Mouse (Mus musculus) forebrain, embryonic 15.5 days (tissue): Measurements from ENCODE around the gene Cdc42ep5. TPM values are rescaled to one million over a fixed set of nuclear protein-coding genes. Genes with fewer than 3 reads are reported as not detected.
A peak's percentile ranks its signal among the peaks of the same experiment; 100 is the strongest.

Source experiments
- ATAC-seq: fragments of 200-750 bp; cut with Nextera tagmentation; replicated peaks from 2 replicates; pipeline ENCODE4 v1.8.0; 2017; ENCODE audit warnings: mild to moderate bottlenecking, moderate TSS enrichment, moderate library complexity
- H3K27ac ChIP-seq: fragments of 300-500 bp; sonication (generic); replicated peaks from 2 replicates; pipeline ENCODE4 v1.5.1; 2015; ENCODE audit warnings: mild to moderate bottlenecking, inconsistent platforms
- H3K27me3 ChIP-seq: fragments of 300-500 bp; sonication (generic); 2 replicates; pipeline ENCODE4 v1.6.1; 2015; ENCODE audit warnings: inconsistent platforms
- H3K36me3 ChIP-seq: fragments of 300-500 bp; sonication (generic); 2 replicates; pipeline ENCODE4 v1.6.1; 2015; ENCODE audit warnings: mild to moderate bottlenecking, inconsistent platforms
- H3K4me1 ChIP-seq: fragments of 300-500 bp; sonication (generic); 2 replicates; pipeline ENCODE4 v1.6.1; 2015; ENCODE audit warnings: inconsistent platforms
- H3K4me2 ChIP-seq: fragments of 300-500 bp; sonication (generic); replicated peaks from 2 replicates; pipeline ENCODE4 v1.6.1; 2015; ENCODE audit warnings: mild to moderate bottlenecking, inconsistent platforms
- H3K4me3 ChIP-seq: fragments of 300-500 bp; sonication (generic); 2 replicates; pipeline ENCODE4 v1.5.1; 2015; ENCODE audit warnings: mild to moderate bottlenecking, inconsistent platforms
- H3K9ac ChIP-seq: fragments of 300-500 bp; sonication (generic); replicated peaks from 2 replicates; pipeline ENCODE4 v1.6.1; 2015; ENCODE audit warnings: mild to moderate bottlenecking, inconsistent platforms
- H3K9me3 ChIP-seq: fragments of 300-500 bp; sonication (generic); 2 replicates; pipeline ENCODE4 v1.6.1; 2016; ENCODE audit warnings: inconsistent platforms
- WGBS: fragments of 180-500 bp; shearing (Covaris S2); methylation state at CpG from one replicate; pipeline ENCODE4 v1.1.7; 2015; ENCODE audit warnings: mixed read lengths; 5-methylcytosine and 5-hydroxymethylcytosine counted together
- polyA plus RNA-seq: library from polyadenylated mRNA; unstranded; fragments of >200 nt; fragmentation: Nextera tagmentation; extraction: Ambion mirVana; gene quantifications from 2 replicates; pipeline ENCODE4 v1.2.1, GENCODE M21; 2015

The Cdc42ep5 gene
- polyA plus RNA-seq, 1 experiment from 2014 or later: 4.1 TPM

DNA sequence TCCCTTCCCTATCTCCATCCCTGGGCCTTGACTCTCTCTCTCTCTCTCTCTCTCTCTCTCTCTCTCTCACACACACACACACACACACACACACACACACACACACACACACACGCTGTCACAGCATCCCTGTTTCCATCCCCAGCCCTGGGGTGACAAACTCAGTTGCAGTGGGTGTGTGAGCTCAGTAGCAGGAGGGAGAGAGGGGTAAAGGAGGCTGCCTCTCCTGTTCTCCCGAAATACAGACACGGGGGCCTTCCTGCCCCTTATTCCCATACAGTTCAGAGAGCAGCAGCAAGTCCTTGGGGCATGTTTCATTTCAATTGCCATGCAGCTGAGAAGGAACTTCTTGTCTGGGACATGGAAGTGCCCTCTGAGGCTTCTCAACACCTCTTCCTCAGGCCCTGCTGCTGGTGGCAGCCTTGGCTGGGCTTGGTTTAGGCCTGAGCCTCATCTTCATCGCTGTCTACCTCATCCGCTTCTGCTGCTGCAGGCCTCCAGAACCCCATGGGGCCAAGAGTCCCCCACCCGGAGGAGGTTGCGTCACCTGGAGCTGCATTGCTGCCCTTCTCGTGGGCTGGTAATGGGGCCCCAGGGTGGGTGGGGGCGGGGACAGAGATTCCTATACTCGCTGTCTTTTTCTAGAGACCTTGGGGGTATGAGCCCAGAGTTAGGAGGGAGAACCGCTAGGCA lies 42.4 kb downstream of the Cdc42ep5 start:
- H3K27me3 ChIP-seq: no peaks in the 10 kb centered on the region
- ATAC-seq: no peak
- no peaks in the 10 kb centered on the region for H3K9me3 ChIP-seq
- WGBS: 21% methylated on average over 11 of the region's 11 CpGs
- H3K4me1 ChIP-seq: peaks cover 68% of the 10 kb centered on the region
- H3K27ac ChIP-seq: peak overlapping the region; percentile 91
- H3K9ac ChIP-seq: peak overlapping the region; percentile 31
- H3K4me3 ChIP-seq: peak overlapping the region; percentile 76
- no peaks in the 10 kb centered on the region for H3K36me3 ChIP-seq
- peak overlapping the region; percentile 59 for H3K4me2 ChIP-seq

DNA sequence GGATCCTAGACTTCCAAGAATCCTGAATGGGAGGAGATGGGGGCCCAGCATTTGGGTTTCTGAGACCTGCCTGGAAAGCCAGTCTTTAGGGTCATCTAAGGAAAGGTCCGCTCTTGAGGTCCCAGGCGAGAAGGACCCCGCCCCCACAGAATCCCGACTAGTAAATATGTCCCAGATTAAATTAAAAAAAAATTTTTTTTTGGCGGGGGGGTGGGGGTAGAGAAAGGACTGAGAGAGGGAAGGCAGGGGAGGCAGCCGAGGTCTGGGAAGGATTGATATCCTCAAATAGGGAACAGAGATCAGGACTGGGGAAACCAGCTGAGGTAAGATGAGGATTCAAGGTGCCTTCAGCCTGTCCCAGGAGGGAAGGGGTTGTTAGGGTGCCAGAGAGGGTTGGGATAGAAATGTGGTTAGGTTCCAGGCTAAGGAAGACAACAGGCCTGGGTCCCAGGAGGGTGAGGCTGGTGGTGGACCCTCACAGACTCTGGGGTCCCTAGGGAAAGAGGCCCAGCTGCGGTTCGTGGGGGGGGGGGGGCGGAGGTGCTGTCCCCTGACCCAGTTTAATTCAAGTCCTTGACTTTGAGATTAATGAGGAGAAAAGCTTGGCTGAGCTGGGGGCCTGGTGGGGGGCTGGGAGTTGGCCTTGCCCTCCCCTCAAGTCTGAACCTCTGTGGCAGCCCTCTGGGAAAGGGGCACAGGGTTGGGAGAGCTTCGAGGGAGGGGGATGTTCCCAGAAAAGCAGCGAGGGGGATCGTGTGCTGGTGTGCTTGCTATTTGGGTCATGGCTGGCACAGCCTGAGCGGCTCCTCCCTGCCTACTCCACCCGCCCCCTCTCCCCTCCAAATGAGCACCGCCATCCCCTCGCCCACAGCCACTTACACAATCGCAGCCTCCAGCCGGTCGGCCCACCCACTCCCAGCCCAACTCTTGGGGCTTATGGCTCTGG lies 44.4 kb downstream of the Cdc42ep5 start:
- ATAC-seq: peak; percentile 1; the same call in 1 of the 2 replicates
- Histone ChIP-seq H3K9me3 (no peaks in the 10 kb centered on the region), H3K4me2 (peak overlapping the region; percentile 59), H3K27ac (peak overlapping the region; percentile 91), H3K9ac (peak overlapping the region; percentile 90), H3K27me3 (no peaks in the 10 kb centered on the region), H3K36me3 (no peaks in the 10 kb centered on the region), H3K4me3 (peak overlapping the region; percentile 76), H3K4me1 (peaks cover 60% of the 10 kb centered on the region)
- WGBS: 3% methylated on average over 17 of the region's 19 CpGs

DNA sequence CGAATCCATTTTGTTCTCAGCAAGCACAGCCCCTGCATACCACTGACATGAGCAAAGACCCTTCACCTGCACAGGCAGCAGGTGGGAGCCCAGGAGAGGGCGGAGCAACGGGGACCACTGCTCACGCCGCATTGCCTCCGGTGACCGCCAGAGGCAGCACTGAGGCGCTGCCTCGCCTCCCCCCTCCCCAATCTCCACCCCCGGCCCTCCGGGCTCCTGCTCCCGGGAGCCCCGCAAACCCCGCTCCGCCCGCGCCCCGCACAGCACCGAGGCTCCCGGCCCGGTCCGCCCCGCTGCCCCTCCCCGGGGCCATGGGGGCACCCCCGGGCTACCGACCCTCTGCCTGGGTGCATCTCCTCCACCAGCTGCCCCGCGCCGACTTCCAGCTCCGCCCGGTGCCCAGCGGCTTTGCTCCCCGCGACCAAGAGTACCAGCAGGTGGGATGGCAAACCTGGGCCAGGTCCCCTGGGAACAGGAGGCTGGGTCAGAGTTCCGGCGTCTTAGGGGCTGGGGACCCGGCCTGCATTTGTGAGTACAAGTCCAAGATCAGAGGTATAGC lies 45.2 kb downstream of the Cdc42ep5 start, which contains the start of gene Ttyh1:
Ttyh1 (plus strand) TSS at position 65 of the 559 bp plus-strand sequence.
- under 1% methylated on average over 36 of the region's 37 CpGs for WGBS
- Histone ChIP-seq H3K4me3 (peak within 1 kb of the TSS; percentile 76), H3K9ac (peak within 1 kb of the TSS; percentile 90), H3K27me3 (no peaks in the 10 kb centered on the region), H3K36me3 (no peaks in the 10 kb centered on the region), H3K27ac (peak within 1 kb of the TSS; percentile 91), H3K4me2 (peak within 1 kb of the TSS; percentile 59), H3K4me1 (peaks cover 52% of the 10 kb centered on the region), H3K9me3 (no peaks in the 10 kb centered on the region)
- ATAC-seq: peak; percentile 11; the same call in 1 of the 2 replicates

DNA sequence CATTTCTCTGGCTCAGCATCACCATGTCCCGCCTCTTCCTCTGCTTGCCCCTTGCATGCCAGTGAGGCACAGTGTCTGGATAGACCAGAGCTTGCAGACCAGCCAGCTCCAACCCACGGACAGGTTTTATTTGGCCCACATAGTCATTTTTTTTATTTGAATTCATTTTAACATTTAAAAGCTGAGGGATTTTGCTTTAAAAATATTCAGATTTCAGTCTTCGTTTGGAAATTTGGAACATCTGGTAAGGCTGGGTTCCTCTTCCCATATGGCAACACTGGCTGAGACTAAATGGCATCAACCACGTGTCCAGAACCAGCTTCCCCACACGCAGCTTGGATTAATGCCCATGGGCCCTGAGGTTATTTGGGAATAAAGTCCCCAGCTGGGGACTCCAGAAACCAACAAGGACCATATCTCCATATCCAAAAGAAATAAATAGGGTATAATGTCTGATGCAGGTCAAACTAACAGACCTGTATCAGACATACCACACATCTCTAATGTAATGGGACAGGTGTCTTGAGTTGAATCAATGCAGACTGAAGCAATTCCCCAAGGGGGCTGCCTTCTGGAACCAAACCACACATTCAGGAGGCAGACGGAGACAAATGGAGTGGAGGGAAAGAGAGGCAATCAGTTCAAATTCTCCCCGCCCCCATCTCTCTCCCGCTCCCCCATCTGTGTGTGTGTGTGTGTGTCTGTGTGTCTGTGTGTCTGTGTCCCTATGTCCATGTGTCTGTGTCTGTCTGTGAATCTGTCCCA lies 47.4 kb downstream of the Cdc42ep5 start:
- Histone ChIP-seq H3K9me3 (no peaks in the 10 kb centered on the region), H3K36me3 (no peaks in the 10 kb centered on the region), H3K4me1 (peaks cover 33% of the 10 kb centered on the region), H3K4me3 (no peak overlapping the region), H3K27me3 (no peaks in the 10 kb centered on the region), H3K4me2 (no peak overlapping the region), H3K27ac (no peak overlapping the region), H3K9ac (no peak overlapping the region)
- 66% methylated on average over 8 of the region's 8 CpGs for WGBS
- no peak for ATAC-seq

DNA sequence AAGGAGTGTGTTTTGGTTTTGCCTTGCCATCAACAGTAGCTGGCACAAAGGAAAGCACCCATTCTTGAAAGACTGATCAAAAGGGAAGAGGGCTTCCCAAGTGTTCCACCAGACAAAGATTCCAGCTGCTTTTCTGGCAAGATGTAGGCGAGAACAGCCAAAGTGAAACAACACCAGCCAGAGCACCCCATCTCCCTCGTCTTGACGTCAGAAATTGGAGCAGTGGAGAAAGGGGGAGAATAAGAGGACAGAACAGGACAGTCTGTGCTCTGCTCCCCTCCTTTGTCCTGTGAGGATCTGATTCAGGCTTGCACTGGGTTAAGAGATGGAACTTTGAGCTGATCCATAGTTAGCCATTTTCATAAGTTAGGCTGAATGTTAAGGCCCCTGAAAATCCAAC lies 52.9 kb downstream of the Cdc42ep5 start:
- no peak overlapping the region for H3K4me3 ChIP-seq
- 28% methylated on average over 3 of the region's 3 CpGs for WGBS
- no peak overlapping the region for H3K9ac ChIP-seq
- no peaks in the 10 kb centered on the region for H3K27me3 ChIP-seq
- H3K36me3 ChIP-seq: no peaks in the 10 kb centered on the region
- H3K27ac ChIP-seq: 0 out of 2 replicates have a peak overlapping the region, but pooled peaks have one; percentile 15
- no peak overlapping the region for H3K4me2 ChIP-seq
- ATAC-seq: no peak; the same call in 1 of the 2 replicates
- H3K9me3 ChIP-seq: no peaks in the 10 kb centered on the region
- H3K4me1 ChIP-seq: peaks cover 3% of the 10 kb centered on the region; the same call in 1 of the 2 replicates

DNA sequence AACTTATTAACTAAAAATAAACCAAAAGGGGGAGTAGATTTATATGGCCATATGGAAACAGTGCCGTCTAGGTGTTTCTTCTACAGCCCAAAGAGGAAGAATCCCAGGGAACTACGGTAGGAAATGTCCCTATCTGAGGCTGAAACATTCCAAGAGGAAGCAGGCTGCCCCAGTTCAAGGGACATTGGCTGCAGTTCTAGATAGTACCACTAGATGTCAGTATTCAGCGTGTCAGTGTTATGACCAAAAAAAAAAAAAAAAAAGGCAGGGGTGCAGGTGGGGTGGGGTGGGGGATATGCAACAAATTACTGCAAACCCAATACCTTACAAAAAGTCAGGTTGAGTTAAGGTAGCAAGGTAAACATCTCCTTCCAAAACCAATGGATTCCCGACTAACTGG lies 61.2 kb downstream of the Cdc42ep5 start:
- ATAC-seq: no peak; the same call in 1 of the 2 replicates
- Histone ChIP-seq H3K4me3 (no peak overlapping the region), H3K27ac (no peak overlapping the region), H3K4me1 (no peaks in the 10 kb centered on the region), H3K4me2 (no peak overlapping the region), H3K36me3 (no peaks in the 10 kb centered on the region), H3K27me3 (no peaks in the 10 kb centered on the region), H3K9me3 (no peaks in the 10 kb centered on the region), H3K9ac (no peak overlapping the region)
- WGBS: 13% methylated on average over 4 of the region's 4 CpGs

Other genes starting within 250 kb of the Cdc42ep5 start
- not detected in 2 replicates for gene Lilra6, start 249.4 kb downstream of the Cdc42ep5 start, polyA plus RNA-seq
- 1.7 and 2.3 TPM in 2 replicates for gene Lair1, start 101.7 kb downstream of the Cdc42ep5 start, polyA plus RNA-seq
- gene Ttyh1, start 45.5 kb downstream of the Cdc42ep5 start, polyA plus RNA-seq: 105 and 106 TPM in 2 replicates
- 78.8 and 85.9 TPM in 2 replicates for gene Leng8, start 27.8 kb downstream of the Cdc42ep5 start, polyA plus RNA-seq
- 4.8 and 5.7 TPM in 2 replicates for gene Leng9, start 14.5 kb downstream of the Cdc42ep5 start, polyA plus RNA-seq
- 0.11 TPM in 1 of 2 replicates, not detected in the other for gene Lilra5, start 72.9 kb upstream of the Cdc42ep5 start, polyA plus RNA-seq
- not detected in 2 replicates for gene Ncr1, start 172.9 kb upstream of the Cdc42ep5 start, polyA plus RNA-seq
- 0.06 TPM in 1 of 2 replicates, not detected in the other for gene Gp6, start 232.9 kb upstream of the Cdc42ep5 start, polyA plus RNA-seq